Mouse (Mus musculus): Measurements from ENCODE around the gene Speer4e. TPM values are rescaled to one million over a fixed set of nuclear protein-coding genes. Genes with fewer than 3 reads are reported as not detected.

Speer4e gene
- 0.11 TPM in 1 of 2 replicates, not detected in the other for polyA plus RNA-seq (2015; fragmentation: Nextera tagmentation; extraction: Ambion mirVana)

DNA sequence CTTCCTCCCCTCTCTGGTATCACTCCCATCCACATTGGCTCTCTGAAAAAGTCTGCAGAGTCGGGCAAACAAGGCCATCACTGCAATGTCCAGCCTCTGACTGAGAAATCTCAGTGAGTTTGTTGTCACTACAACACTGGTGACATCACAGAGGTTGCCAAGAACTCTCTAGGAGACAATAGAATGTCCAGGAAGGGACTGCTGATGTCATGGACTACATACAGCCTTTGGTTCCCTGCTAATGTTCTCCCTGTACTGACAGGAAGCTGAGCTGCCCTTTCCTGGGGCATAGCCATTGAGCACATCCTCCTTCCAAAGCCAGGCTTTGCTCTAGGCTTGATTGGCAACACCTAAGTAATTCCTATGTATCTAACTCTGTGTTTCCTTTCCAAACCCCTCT lies at the start of gene Speer4e:
Speer4e (minus strand) TSS at position 101 of the 400 bp plus-strand sequence.

DNA sequence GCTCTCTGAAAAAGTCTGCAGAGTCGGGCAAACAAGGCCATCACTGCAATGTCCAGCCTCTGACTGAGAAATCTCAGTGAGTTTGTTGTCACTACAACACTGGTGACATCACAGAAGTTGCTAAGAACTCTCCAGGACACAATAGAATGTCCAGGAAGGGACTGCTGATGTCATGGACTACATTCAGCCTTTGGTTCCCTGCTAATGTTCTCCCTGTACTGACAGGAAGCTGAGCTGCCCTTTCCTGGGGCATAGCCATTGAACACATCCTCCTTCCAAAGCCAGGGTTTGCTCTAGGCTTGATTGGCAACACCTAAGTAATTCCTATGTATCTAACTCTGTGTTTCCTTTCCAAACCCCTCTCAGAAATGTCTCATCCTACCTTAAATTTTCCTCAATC lies 40.6 kb upstream of the Speer4e start, which contains the start of gene Gm10354:
Gm10354 (minus strand) TSS at position 101 of the 400 bp plus-strand sequence.

DNA sequence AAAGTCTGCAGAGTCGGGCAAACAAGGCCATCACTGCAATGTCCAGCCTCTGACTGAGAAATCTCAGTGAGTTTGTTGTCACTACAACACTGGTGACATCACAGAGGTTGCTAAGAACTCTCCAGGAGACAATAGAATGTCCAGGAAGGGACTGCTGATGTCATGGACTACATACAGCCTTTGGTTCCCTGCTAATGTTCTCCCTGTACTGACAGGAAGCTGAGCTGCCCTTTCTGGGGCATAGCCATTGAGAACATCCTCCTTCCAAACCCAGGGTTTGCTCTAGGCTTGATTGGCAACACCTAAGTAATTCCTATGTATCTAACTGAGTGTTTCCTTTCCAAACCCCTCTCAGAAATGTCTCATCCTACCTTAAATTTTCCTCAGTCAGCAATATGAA lies 23.4 kb downstream of the Speer4e start, which contains the start of gene Gm9758:
Gm9758 (minus strand) TSS at position 101 of the 400 bp plus-strand sequence.

Other genes with a start within 250 kb of the Speer4e start
- 0.18 TPM in 1 of 2 replicates, not detected in the other for gene Gm9758, start 23.5 kb downstream of the Speer4e start, polyA plus RNA-seq (2015; fragmentation: Nextera tagmentation; extraction: Ambion mirVana)
- gene Gm10354, start 40.5 kb upstream of the Speer4e start, polyA plus RNA-seq (2015; fragmentation: Nextera tagmentation; extraction: Ambion mirVana) = not detected in 2 replicates
- not detected in 2 replicates for gene Gm17019, start 94.6 kb upstream of the Speer4e start, polyA plus RNA-seq (2015; fragmentation: Nextera tagmentation; extraction: Ambion mirVana)

All from urinary bladder, postnatal 0 days (tissue).